Mouse (Mus musculus): Measurements from ENCODE around the gene Twsg1.

- TF ChIP-seq GATA1 (IDR thresholded peaks at IDR 0.05; ENCODE audit: borderline replicate concordance, low read length) (no peak), FLI1 (IDR thresholded peaks at IDR 0.05; ENCODE audit: low read length) (no peak)
Observed at GRCm38 (mm10) chr17:65885398-65885696, 65.7 kb downstream of the Twsg1 start.

Measured in megakaryocyte, embryonic 14.5 days (primary cell).